Mouse (Mus musculus) embryonic facial prominence, embryonic 14.5 days (tissue): ENCODE results near the gene Crat. TPM values are rescaled to one million over a fixed set of nuclear protein-coding genes. Genes with fewer than 3 reads are reported as not detected.

Experiments
- ATAC-seq: fragments of 200-750 bp; cut with Nextera tagmentation; 2 replicates; pipeline ENCODE4 v1.8.0; 2017; ENCODE audit warnings: low read depth, moderate number of reproducible peaks, moderate TSS enrichment
- DNase-seq: peaks from one replicate; pipeline ENCODE4 v3.0.0-alpha.2; 2015; ENCODE audit warnings: low spot score
- H3K27ac ChIP-seq: fragments of 300-500 bp; sonication (generic); replicated peaks from 2 replicates; pipeline ENCODE4 v1.5.1; 2014; ENCODE audit warnings: low read depth, mild to moderate bottlenecking, low read length, moderate library complexity
- H3K27me3 ChIP-seq: fragments of 300-500 bp; sonication (generic); replicated peaks from 2 replicates; pipeline ENCODE4 v1.6.1; 2014; ENCODE audit warnings: low read length; ENCODE audit not compliant: control insufficient read depth, insufficient read depth
- H3K36me3 ChIP-seq: fragments of 300-500 bp; sonication (generic); 2 replicates; pipeline ENCODE4 v1.6.1; 2014; ENCODE audit warnings: low read length, mixed read lengths; ENCODE audit not compliant: control insufficient read depth, insufficient read depth
- H3K4me1 ChIP-seq: fragments of 300-500 bp; sonication (generic); 2 replicates; pipeline ENCODE4 v1.6.1; 2014; ENCODE audit warnings: antibody characterized with exemption, low read length; ENCODE audit not compliant: control insufficient read depth, insufficient read depth
- H3K4me2 ChIP-seq: fragments of 300-500 bp; sonication (generic); 2 replicates; pipeline ENCODE4 v1.6.1; 2014; ENCODE audit warnings: low read depth, mild to moderate bottlenecking, low read length, moderate library complexity, mixed read lengths
- H3K4me3 ChIP-seq: fragments of 300-500 bp; sonication (generic); 2 replicates; pipeline ENCODE4 v1.5.1; 2014; ENCODE audit warnings: low read depth, mild to moderate bottlenecking, low read length
- H3K9ac ChIP-seq: fragments of 300-500 bp; sonication (generic); 2 replicates; pipeline ENCODE4 v1.6.1; 2014; ENCODE audit warnings: low read depth, mild to moderate bottlenecking, low read length, moderate library complexity, mixed read lengths
- H3K9me3 ChIP-seq: fragments of 300-500 bp; sonication (generic); 2 replicates; pipeline ENCODE4 v1.6.1; 2016; ENCODE audit warnings: low read length; ENCODE audit not compliant: control insufficient read depth
- WGBS: fragments of 180-500 bp; shearing (Covaris S2); extraction: QIAGEN DNeasy Blood & Tissue Kit; methylation state at CpG from one replicate; pipeline ENCODE4 v1.1.7; 2014; 5-methylcytosine and 5-hydroxymethylcytosine counted together
- polyA plus RNA-seq: library from polyadenylated mRNA; unstranded; fragments of >200 nt; fragmentation: Nextera tagmentation; extraction: Ambion mirVana; gene quantifications from 2 replicates; pipeline ENCODE4 v1.2.1, GENCODE M21; 2014

Gene Crat
- polyA plus RNA-seq, 1 experiment from 2014 or later: 46.9 TPM

- peaks cover 53% of the 10 kb centered on the region for H3K36me3 ChIP-seq
Measured at GRCm38 (mm10) chr2:30407221-30407620, 8.4 kb downstream of the Crat start.

GRCm38 (mm10) chr2:30403870-30404269 is 11.7 kb downstream of the Crat start:
- Histone ChIP-seq H3K27me3 (no peaks in the 10 kb centered on the region), H3K4me2 (no peak overlapping the region), H3K4me3 (no peak overlapping the region), H3K9ac (no peak overlapping the region), H3K36me3 (peaks cover 80% of the 10 kb centered on the region), H3K27ac (no peak overlapping the region), H3K9me3 (no peaks in the 10 kb centered on the region), H3K4me1 (no peaks in the 10 kb centered on the region)
- no peak for DNase-seq
- no peak for ATAC-seq
- 67% methylated on average over 1 of the region's 1 CpGs for WGBS

More at GRCm38 (mm10) chr2:30407221-30407620, 8.4 kb downstream of the Crat start:
- no peak overlapping the region for H3K27ac ChIP-seq
- no peak for DNase-seq
- no peaks in the 10 kb centered on the region for H3K27me3 ChIP-seq
- 86% methylated on average over 2 of the region's 2 CpGs for WGBS
- H3K4me1 ChIP-seq: no peaks in the 10 kb centered on the region
- no peak overlapping the region for H3K9ac ChIP-seq
- ATAC-seq: no peak
- H3K4me2 ChIP-seq: no peak overlapping the region
- no peak overlapping the region for H3K4me3 ChIP-seq
- H3K9me3 ChIP-seq: no peaks in the 10 kb centered on the region

- H3K9ac ChIP-seq: no peak overlapping the region
- 54% methylated on average over 2 of the region's 2 CpGs for WGBS
- H3K36me3 ChIP-seq: peaks cover 77% of the 10 kb centered on the region
- DNase-seq (no peak), ATAC-seq (no peak)
- H3K9me3 ChIP-seq: no peaks in the 10 kb centered on the region
- no peaks in the 10 kb centered on the region for H3K4me1 ChIP-seq
- no peak overlapping the region for H3K27ac ChIP-seq
- no peak overlapping the region for H3K4me2 ChIP-seq
- H3K27me3 ChIP-seq: no peaks in the 10 kb centered on the region
- H3K4me3 ChIP-seq: no peak overlapping the region
Measured at GRCm38 (mm10) chr2:30402843-30403242, 12.8 kb downstream of the Crat start.

GRCm38 (mm10) chr2:30402351-30402826 is 13.2 kb downstream of the Crat start:
- Histone ChIP-seq H3K9me3 (no peaks in the 10 kb centered on the region), H3K27ac (no peak overlapping the region), H3K9ac (no peak overlapping the region), H3K4me3 (no peak overlapping the region), H3K27me3 (no peaks in the 10 kb centered on the region), H3K4me1 (no peaks in the 10 kb centered on the region), H3K4me2 (no peak overlapping the region), H3K36me3 (peaks cover 78% of the 10 kb centered on the region)
- ATAC-seq (no peak), DNase-seq (no peak)
- WGBS: 84% methylated on average over 9 of the region's 9 CpGs

- 67% methylated on average over 1 of the region's 1 CpGs for WGBS
- Histone ChIP-seq H3K36me3 (peaks cover 80% of the 10 kb centered on the region), H3K27me3 (no peaks in the 10 kb centered on the region), H3K4me1 (no peaks in the 10 kb centered on the region), H3K9ac (no peak overlapping the region), H3K4me3 (no peak overlapping the region), H3K9me3 (no peaks in the 10 kb centered on the region), H3K27ac (no peak overlapping the region), H3K4me2 (no peak overlapping the region)
- no peak for DNase-seq
- ATAC-seq: no peak
Measured at GRCm38 (mm10) chr2:30401581-30401980, 14.0 kb downstream of the Crat start.

GRCm38 (mm10) chr2:30399191-30400171 is 16.1 kb downstream of the Crat start:
- DNase-seq: no peak
- Histone ChIP-seq H3K9me3 (no peaks in the 10 kb centered on the region), H3K9ac (0 out of 2 replicates have a peak overlapping the region, but pooled peaks have one; percentile 19), H3K4me2 (no peak overlapping the region), H3K4me3 (no peak overlapping the region), H3K27me3 (no peaks in the 10 kb centered on the region), H3K4me1 (no peaks in the 10 kb centered on the region), H3K36me3 (peaks cover 72% of the 10 kb centered on the region), H3K27ac (0 out of 2 replicates have a peak overlapping the region, but pooled peaks have one; percentile 33)
- ATAC-seq: no peak
- WGBS: 54% methylated on average over 20 of the region's 20 CpGs

GRCm38 (mm10) chr2:30397986-30398512 is 17.6 kb downstream of the Crat start:
- no peaks in the 10 kb centered on the region for H3K9me3 ChIP-seq
- H3K4me2 ChIP-seq: no peak overlapping the region
- 77% methylated on average over 10 of the region's 10 CpGs for WGBS
- no peak overlapping the region for H3K4me3 ChIP-seq
- H3K27ac ChIP-seq: no peak overlapping the region
- H3K27me3 ChIP-seq: no peaks in the 10 kb centered on the region
- H3K9ac ChIP-seq: no peak overlapping the region
- peaks cover 66% of the 10 kb centered on the region for H3K36me3 ChIP-seq
- peaks cover 6% of the 10 kb centered on the region; the same call in 1 of the 2 replicates for H3K4me1 ChIP-seq
- ATAC-seq: no peak; the same call in 1 of the 2 replicates
- DNase-seq: no peak

- no peak overlapping the region for H3K4me2 ChIP-seq
- no peak overlapping the region for H3K27ac ChIP-seq
- H3K9ac ChIP-seq: no peak overlapping the region
- whole genome bisulfite sequencing: 80% methylated on average over 7 of the region's 7 CpGs
- ATAC-seq (no peak), DNase-seq (no peak)
- no peaks in the 10 kb centered on the region for H3K9me3 ChIP-seq
- no peaks in the 10 kb centered on the region for H3K27me3 ChIP-seq
- H3K36me3 ChIP-seq: peaks cover 49% of the 10 kb centered on the region
- no peak overlapping the region for H3K4me3 ChIP-seq
- H3K4me1 ChIP-seq: peaks cover 6% of the 10 kb centered on the region; the same call in 1 of the 2 replicates
Measured at GRCm38 (mm10) chr2:30396246-30396645, 19.4 kb downstream of the Crat start.
